Mouse (Mus musculus): Measurements from ENCODE around the gene Ppid. TPM values are rescaled to one million over a fixed set of nuclear protein-coding genes. Genes with fewer than 3 reads are reported as not detected.

Ppid gene
- polyA plus RNA-seq, 1 experiment from 2014 or later: 152 TPM

GRCm38 (mm10) chr3:79559773-79560045 is 31.4 kb upstream of the Ppid start:
- no peak for ATAC-seq (ENCODE audit: low read depth)
- Histone ChIP-seq H3K9ac (ENCODE audit: low read length) (no peak overlapping the region), H3K4me3 (ENCODE audit: low read length) (no peak overlapping the region), H3K4me2 (ENCODE audit: low read depth, low read length) (no peak overlapping the region), H3K9me3 (ENCODE audit: control insufficient read depth, low read length) (no peaks in the 10 kb centered on the region), H3K27me3 (ENCODE audit: control insufficient read depth, insufficient read depth, low read depth, low read length) (no peaks in the 10 kb centered on the region), H3K27ac (ENCODE audit: low read length) (peak overlapping the region; percentile 23; the same call in 1 of the 2 replicates), H3K4me1 (replicated peaks; ENCODE audit: control insufficient read depth, insufficient read depth, low read length) (peaks cover 5% of the 10 kb centered on the region; the same call in 1 of the 2 replicates), H3K36me3 (ENCODE audit: control insufficient read depth, insufficient read depth, low read length) (no peaks in the 10 kb centered on the region)
- WGBS: 78% methylated on average over 5 of the region's 5 CpGs

- Histone ChIP-seq H3K4me1 (replicated peaks; ENCODE audit: control insufficient read depth, insufficient read depth, low read length) (peaks cover 5% of the 10 kb centered on the region; the same call in 1 of the 2 replicates), H3K9ac (ENCODE audit: low read length) (no peak overlapping the region), H3K27ac (ENCODE audit: low read length) (no peak overlapping the region), H3K27me3 (ENCODE audit: control insufficient read depth, insufficient read depth, low read depth, low read length) (no peaks in the 10 kb centered on the region), H3K9me3 (ENCODE audit: control insufficient read depth, low read length) (no peaks in the 10 kb centered on the region), H3K4me2 (ENCODE audit: low read depth, low read length) (no peak overlapping the region), H3K36me3 (ENCODE audit: control insufficient read depth, insufficient read depth, low read length) (no peaks in the 10 kb centered on the region), H3K4me3 (ENCODE audit: low read length) (no peak overlapping the region)
- no peak for ATAC-seq (ENCODE audit: low read depth)
- 93% methylated on average over 6 of the region's 6 CpGs for WGBS
Observed at GRCm38 (mm10) chr3:79560555-79560954, 30.6 kb upstream of the Ppid start.

GRCm38 (mm10) chr3:79561784-79562715 is 29.1 kb upstream of the Ppid start:
- ATAC-seq (ENCODE audit: low read depth): no peak
- no peaks in the 10 kb centered on the region for H3K36me3 ChIP-seq (ENCODE audit: control insufficient read depth, insufficient read depth, low read length)
- H3K4me3 ChIP-seq (ENCODE audit: low read length): no peak overlapping the region
- no peaks in the 10 kb centered on the region for H3K9me3 ChIP-seq (ENCODE audit: control insufficient read depth, low read length)
- no peak overlapping the region for H3K4me2 ChIP-seq (ENCODE audit: low read depth, low read length)
- H3K27me3 ChIP-seq (ENCODE audit: control insufficient read depth, insufficient read depth, low read depth, low read length): no peaks in the 10 kb centered on the region
- peaks cover 10% of the 10 kb centered on the region for H3K4me1 ChIP-seq (replicated peaks; ENCODE audit: control insufficient read depth, insufficient read depth, low read length)
- H3K27ac ChIP-seq (ENCODE audit: low read length): no peak overlapping the region
- WGBS: 84% methylated on average over 10 of the region's 10 CpGs
- no peak overlapping the region for H3K9ac ChIP-seq (ENCODE audit: low read length)

GRCm38 (mm10) chr3:79563511-79563910 is 27.6 kb upstream of the Ppid start:
- no peaks in the 10 kb centered on the region for H3K9me3 ChIP-seq (ENCODE audit: control insufficient read depth, low read length)
- peaks cover 12% of the 10 kb centered on the region for H3K4me1 ChIP-seq (replicated peaks; ENCODE audit: control insufficient read depth, insufficient read depth, low read length)
- no peak overlapping the region for H3K4me2 ChIP-seq (ENCODE audit: low read depth, low read length)
- no peak overlapping the region for H3K27ac ChIP-seq (ENCODE audit: low read length)
- no peak overlapping the region for H3K9ac ChIP-seq (ENCODE audit: low read length)
- 73% methylated on average over 2 of the region's 2 CpGs for WGBS
- no peaks in the 10 kb centered on the region for H3K27me3 ChIP-seq (ENCODE audit: control insufficient read depth, insufficient read depth, low read depth, low read length)
- no peak overlapping the region for H3K4me3 ChIP-seq (ENCODE audit: low read length)
- no peaks in the 10 kb centered on the region for H3K36me3 ChIP-seq (ENCODE audit: control insufficient read depth, insufficient read depth, low read length)
- no peak for ATAC-seq (ENCODE audit: low read depth)

GRCm38 (mm10) chr3:79564875-79565606 is 26.1 kb upstream of the Ppid start:
- H3K4me2 ChIP-seq (ENCODE audit: low read depth, low read length): no peak overlapping the region
- ATAC-seq (ENCODE audit: low read depth): no peak
- H3K9me3 ChIP-seq (ENCODE audit: control insufficient read depth, low read length): no peaks in the 10 kb centered on the region
- H3K4me3 ChIP-seq (ENCODE audit: low read length): no peak overlapping the region
- H3K27me3 ChIP-seq (ENCODE audit: control insufficient read depth, insufficient read depth, low read depth, low read length): no peaks in the 10 kb centered on the region
- 61% methylated on average over 10 of the region's 10 CpGs for WGBS
- H3K9ac ChIP-seq (ENCODE audit: low read length): no peak overlapping the region
- no peaks in the 10 kb centered on the region for H3K36me3 ChIP-seq (ENCODE audit: control insufficient read depth, insufficient read depth, low read length)
- H3K27ac ChIP-seq (ENCODE audit: low read length): no peak overlapping the region
- H3K4me1 ChIP-seq (replicated peaks; ENCODE audit: control insufficient read depth, insufficient read depth, low read length): peaks cover 7% of the 10 kb centered on the region; the same call in 1 of the 2 replicates

GRCm38 (mm10) chr3:79566716-79567691 is 24.1 kb upstream of the Ppid start:
- H3K9ac ChIP-seq (ENCODE audit: low read length): peak overlapping the region; percentile 74
- H3K4me3 ChIP-seq (ENCODE audit: low read length): peak overlapping the region; percentile 66
- no peaks in the 10 kb centered on the region for H3K27me3 ChIP-seq (ENCODE audit: control insufficient read depth, insufficient read depth, low read depth, low read length)
- H3K36me3 ChIP-seq (ENCODE audit: control insufficient read depth, insufficient read depth, low read length): no peaks in the 10 kb centered on the region
- H3K4me1 ChIP-seq (replicated peaks; ENCODE audit: control insufficient read depth, insufficient read depth, low read length): peaks cover 7% of the 10 kb centered on the region; the same call in 1 of the 2 replicates
- no peaks in the 10 kb centered on the region for H3K9me3 ChIP-seq (ENCODE audit: control insufficient read depth, low read length)
- H3K4me2 ChIP-seq (ENCODE audit: low read depth, low read length): peak overlapping the region; percentile 64
- H3K27ac ChIP-seq (ENCODE audit: low read length): peak overlapping the region; percentile 79
- under 1% methylated on average over 53 of the region's 60 CpGs for WGBS
- peak; percentile 2 for ATAC-seq (ENCODE audit: low read depth)

GRCm38 (mm10) chr3:79567703-79568362 is 23.3 kb upstream of the Ppid start, which contains the start of gene Fnip2:
Gene Fnip2 (minus strand): TSS chr3:79567796.
- under 1% methylated on average over 55 of the region's 55 CpGs for WGBS
- H3K36me3 ChIP-seq (ENCODE audit: control insufficient read depth, insufficient read depth, low read length): no peaks in the 10 kb centered on the region
- H3K9me3 ChIP-seq (ENCODE audit: control insufficient read depth, low read length): no peaks in the 10 kb centered on the region
- H3K4me2 ChIP-seq (ENCODE audit: low read depth, low read length): peak within 1 kb of the TSS; percentile 64
- peaks cover 7% of the 10 kb centered on the region; the same call in 1 of the 2 replicates for H3K4me1 ChIP-seq (replicated peaks; ENCODE audit: control insufficient read depth, insufficient read depth, low read length)
- H3K9ac ChIP-seq (ENCODE audit: low read length): peak within 1 kb of the TSS; percentile 74
- peak within 1 kb of the TSS; percentile 79 for H3K27ac ChIP-seq (ENCODE audit: low read length)
- no peaks in the 10 kb centered on the region for H3K27me3 ChIP-seq (ENCODE audit: control insufficient read depth, insufficient read depth, low read depth, low read length)
- peak; percentile 96 for ATAC-seq (ENCODE audit: low read depth)
- peak within 1 kb of the TSS; percentile 66 for H3K4me3 ChIP-seq (ENCODE audit: low read length)

GRCm38 (mm10) chr3:79568629-79569350 is 22.4 kb upstream of the Ppid start:
- H3K27ac ChIP-seq (ENCODE audit: low read length): peak overlapping the region; percentile 79
- no peaks in the 10 kb centered on the region for H3K9me3 ChIP-seq (ENCODE audit: control insufficient read depth, low read length)
- peak overlapping the region; percentile 64 for H3K4me2 ChIP-seq (ENCODE audit: low read depth, low read length)
- WGBS: 80% methylated on average over 16 of the region's 16 CpGs
- peak overlapping the region; percentile 74 for H3K9ac ChIP-seq (ENCODE audit: low read length)
- H3K36me3 ChIP-seq (ENCODE audit: control insufficient read depth, insufficient read depth, low read length): no peaks in the 10 kb centered on the region
- no peak for ATAC-seq (ENCODE audit: low read depth)
- no peaks in the 10 kb centered on the region for H3K27me3 ChIP-seq (ENCODE audit: control insufficient read depth, insufficient read depth, low read depth, low read length)
- H3K4me3 ChIP-seq (ENCODE audit: low read length): peak overlapping the region; percentile 66; the same call in 1 of the 2 replicates
- peaks cover 7% of the 10 kb centered on the region; the same call in 1 of the 2 replicates for H3K4me1 ChIP-seq (replicated peaks; ENCODE audit: control insufficient read depth, insufficient read depth, low read length)
